Mouse (Mus musculus): Measurements from ENCODE around the gene Myrip. TPM values are rescaled to one million over a fixed set of nuclear protein-coding genes. Genes with fewer than 3 reads are reported as not detected.
"Not testable (repeated sequence)": the region's sequence is repeated elsewhere in the genome, so short reads cannot be mapped to it uniquely, and the experiment has no call there.

The Myrip gene
- polyA plus RNA-seq, 1 experiment = 0.41 TPM

- Histone ChIP-seq H3K4me3 (ENCODE audit: control insufficient read depth, low read depth, low read length) (peak overlapping the region; percentile 66), H3K27me3 (ENCODE audit: control insufficient read depth, insufficient read depth, low read length) (no peaks in the 10 kb centered on the region), H3K27ac (ENCODE audit: control insufficient read depth, insufficient read depth, low read depth, low read length) (no peak overlapping the region), H3K4me1 (ENCODE audit: control insufficient read depth, insufficient read depth, low read length) (peaks cover 18% of the 10 kb centered on the region), H3K36me3 (ENCODE audit: control insufficient read depth, insufficient read depth, low read length) (no peaks in the 10 kb centered on the region)
- TF ChIP-seq POLR2A (IDR thresholded peaks at IDR 0.05; ENCODE audit: control insufficient read depth, low read depth, low read length) (no peak), CTCF (IDR thresholded peaks at IDR 0.05; ENCODE audit: control insufficient read depth, insufficient read depth, insufficient replicate concordance, low read depth, low read length) (no peak)
These were observed 2.4 kb downstream of the Myrip start for GRCm38 (mm10) chr9:120303453-120304299.

- no peaks in the 10 kb centered on the region for H3K36me3 ChIP-seq (ENCODE audit: control insufficient read depth, insufficient read depth, low read length)
- TF ChIP-seq CTCF (IDR thresholded peaks at IDR 0.05; ENCODE audit: control insufficient read depth, insufficient read depth, insufficient replicate concordance, low read depth, low read length) = no peak
- no peak for TF ChIP-seq POLR2A (IDR thresholded peaks at IDR 0.05; ENCODE audit: control insufficient read depth, low read depth, low read length)
- peak overlapping the region; percentile 64 for H3K4me3 ChIP-seq (ENCODE audit: control insufficient read depth, low read depth, low read length)
- no peaks in the 10 kb centered on the region for H3K27me3 ChIP-seq (ENCODE audit: control insufficient read depth, insufficient read depth, low read length)
- no peak overlapping the region for H3K27ac ChIP-seq (ENCODE audit: control insufficient read depth, insufficient read depth, low read depth, low read length)
- H3K4me1 ChIP-seq (ENCODE audit: control insufficient read depth, insufficient read depth, low read length) = peaks cover 18% of the 10 kb centered on the region
These were observed 3.2 kb downstream of the Myrip start for GRCm38 (mm10) chr9:120304300-120305137.

GRCm38 (mm10) chr9:120315171-120315570, 13.9 kb downstream of the Myrip start:
- Histone ChIP-seq H3K27me3 (ENCODE audit: control insufficient read depth, insufficient read depth, low read length) (no peaks in the 10 kb centered on the region), H3K36me3 (ENCODE audit: control insufficient read depth, insufficient read depth, low read length) (no peaks in the 10 kb centered on the region), H3K4me1 (ENCODE audit: control insufficient read depth, insufficient read depth, low read length) (no peaks in the 10 kb centered on the region), H3K4me3 (ENCODE audit: control insufficient read depth, low read depth, low read length) (no peak overlapping the region), H3K27ac (ENCODE audit: control insufficient read depth, insufficient read depth, low read depth, low read length) (no peak overlapping the region)
- TF ChIP-seq CTCF (IDR thresholded peaks at IDR 0.05; ENCODE audit: control insufficient read depth, insufficient read depth, insufficient replicate concordance, low read depth, low read length) = no peak
- no peak for TF ChIP-seq POLR2A (IDR thresholded peaks at IDR 0.05; ENCODE audit: control insufficient read depth, low read depth, low read length)

- H3K36me3 ChIP-seq (ENCODE audit: control insufficient read depth, insufficient read depth, low read length) = no peaks in the 10 kb centered on the region
- H3K27ac ChIP-seq (ENCODE audit: control insufficient read depth, insufficient read depth, low read depth, low read length) = no peak overlapping the region
- H3K4me1 ChIP-seq (ENCODE audit: control insufficient read depth, insufficient read depth, low read length) = no peaks in the 10 kb centered on the region
- TF ChIP-seq POLR2A (IDR thresholded peaks at IDR 0.05; ENCODE audit: control insufficient read depth, low read depth, low read length) (no peak), CTCF (IDR thresholded peaks at IDR 0.05; ENCODE audit: control insufficient read depth, insufficient read depth, insufficient replicate concordance, low read depth, low read length) (no peak)
- no peaks in the 10 kb centered on the region for H3K27me3 ChIP-seq (ENCODE audit: control insufficient read depth, insufficient read depth, low read length)
- H3K4me3 ChIP-seq (ENCODE audit: control insufficient read depth, low read depth, low read length) = no peak overlapping the region
These were observed 17.8 kb downstream of the Myrip start for GRCm38 (mm10) chr9:120319099-120319498.

- Histone ChIP-seq H3K36me3 (ENCODE audit: control insufficient read depth, insufficient read depth, low read length) (no peaks in the 10 kb centered on the region), H3K4me3 (ENCODE audit: control insufficient read depth, low read depth, low read length) (no peak overlapping the region), H3K27ac (ENCODE audit: control insufficient read depth, insufficient read depth, low read depth, low read length) (no peak overlapping the region), H3K4me1 (ENCODE audit: control insufficient read depth, insufficient read depth, low read length) (no peaks in the 10 kb centered on the region), H3K27me3 (ENCODE audit: control insufficient read depth, insufficient read depth, low read length) (no peaks in the 10 kb centered on the region)
- no peak for TF ChIP-seq CTCF (IDR thresholded peaks at IDR 0.05; ENCODE audit: control insufficient read depth, insufficient read depth, insufficient replicate concordance, low read depth, low read length)
- TF ChIP-seq POLR2A (IDR thresholded peaks at IDR 0.05; ENCODE audit: control insufficient read depth, low read depth, low read length) = no peak
These were observed 19.3 kb downstream of the Myrip start for GRCm38 (mm10) chr9:120320573-120320972.

- Histone ChIP-seq H3K4me3 (ENCODE audit: control insufficient read depth, low read depth, low read length) (no peak overlapping the region), H3K27ac (ENCODE audit: control insufficient read depth, insufficient read depth, low read depth, low read length) (no peak overlapping the region), H3K27me3 (ENCODE audit: control insufficient read depth, insufficient read depth, low read length) (no peaks in the 10 kb centered on the region), H3K36me3 (ENCODE audit: control insufficient read depth, insufficient read depth, low read length) (no peaks in the 10 kb centered on the region), H3K4me1 (ENCODE audit: control insufficient read depth, insufficient read depth, low read length) (no peaks in the 10 kb centered on the region)
- TF ChIP-seq CTCF (IDR thresholded peaks at IDR 0.05; ENCODE audit: control insufficient read depth, insufficient read depth, insufficient replicate concordance, low read depth, low read length) (no peak), POLR2A (IDR thresholded peaks at IDR 0.05; ENCODE audit: control insufficient read depth, low read depth, low read length) (no peak)
These were observed 21.6 kb downstream of the Myrip start for GRCm38 (mm10) chr9:120322702-120323426.

- H3K27ac ChIP-seq (ENCODE audit: control insufficient read depth, insufficient read depth, low read depth, low read length); H3K36me3 ChIP-seq (ENCODE audit: control insufficient read depth, insufficient read depth, low read length); H3K27me3 ChIP-seq (ENCODE audit: control insufficient read depth, insufficient read depth, low read length): not testable (repeated sequence)
These were observed 29.7 kb downstream of the Myrip start for GRCm38 (mm10) chr9:120331048-120331447.

More at GRCm38 (mm10) chr9:120331048-120331447, 29.7 kb downstream of the Myrip start:
- not testable (repeated sequence) for H3K4me1 ChIP-seq (ENCODE audit: control insufficient read depth, insufficient read depth, low read length); H3K4me3 ChIP-seq (ENCODE audit: control insufficient read depth, low read depth, low read length)
